Mouse (Mus musculus): ENCODE results near the gene Cox17. TPM values are rescaled to one million over a fixed set of nuclear protein-coding genes. Genes with fewer than 3 reads are reported as not detected.

The Cox17 gene
- polyA plus RNA-seq, 1 experiment = 170 TPM

GRCm38 (mm10) chr16:38392126-38392894 lies 45.5 kb downstream of the Cox17 start:
- 56% methylated on average over 23 of the region's 23 CpGs for WGBS
- no peak for TF ChIP-seq POLR2A (IDR thresholded peaks at IDR 0.05; ENCODE audit: low read depth, low read length)
- TF ChIP-seq CTCF (conservative IDR thresholded peaks at IDR 0.05; ENCODE audit: insufficient read depth, insufficient read length, low read depth, low read length) = no peak
- Histone ChIP-seq H3K27me3 (replicated peaks; ENCODE audit: control insufficient read depth, insufficient read depth, low read length) (no peaks in the 10 kb centered on the region), H3K36me3 (ENCODE audit: control insufficient read depth, insufficient read depth, low read length) (no peaks in the 10 kb centered on the region), H3K4me1 (ENCODE audit: control insufficient read depth, insufficient read depth, low read length) (0 out of 2 replicates have a peak, but pooled peaks cover 4% of the 10 kb centered on the region), H3K27ac (ENCODE audit: insufficient read depth, low read depth, low read length) (peak overlapping the region; percentile 62), H3K4me3 (ENCODE audit: insufficient read depth, low read depth, low read length) (peak overlapping the region; percentile 33; the same call in 1 of the 2 replicates)
- DNase-seq = peak; percentile 65

- H3K27me3 ChIP-seq (replicated peaks; ENCODE audit: control insufficient read depth, insufficient read depth, low read length) = no peaks in the 10 kb centered on the region
- TF ChIP-seq POLR2A (IDR thresholded peaks at IDR 0.05; ENCODE audit: low read depth, low read length) (no peak), CTCF (conservative IDR thresholded peaks at IDR 0.05; ENCODE audit: insufficient read depth, insufficient read length, low read depth, low read length) (no peak)
- no peak overlapping the region for H3K4me3 ChIP-seq (ENCODE audit: insufficient read depth, low read depth, low read length)
- peak; percentile 10 for DNase-seq
- WGBS = 86% methylated on average over 8 of the region's 8 CpGs
- H3K36me3 ChIP-seq (ENCODE audit: control insufficient read depth, insufficient read depth, low read length) = no peaks in the 10 kb centered on the region
- H3K27ac ChIP-seq (ENCODE audit: insufficient read depth, low read depth, low read length) = no peak overlapping the region
- peaks cover 6% of the 10 kb centered on the region; the same call in 1 of the 2 replicates for H3K4me1 ChIP-seq (ENCODE audit: control insufficient read depth, insufficient read depth, low read length)
These were observed 47.4 kb downstream of the Cox17 start for GRCm38 (mm10) chr16:38394191-38394618.

- H3K4me1 ChIP-seq (ENCODE audit: control insufficient read depth, insufficient read depth, low read length) = peaks cover 11% of the 10 kb centered on the region; the same call in 1 of the 2 replicates
- no peak overlapping the region for H3K4me3 ChIP-seq (ENCODE audit: insufficient read depth, low read depth, low read length)
- no peak overlapping the region for H3K27ac ChIP-seq (ENCODE audit: insufficient read depth, low read depth, low read length)
- peak; percentile 24 for DNase-seq
- no peaks in the 10 kb centered on the region for H3K27me3 ChIP-seq (replicated peaks; ENCODE audit: control insufficient read depth, insufficient read depth, low read length)
- 57% methylated on average over 6 of the region's 6 CpGs for WGBS
- H3K36me3 ChIP-seq (ENCODE audit: control insufficient read depth, insufficient read depth, low read length) = no peaks in the 10 kb centered on the region
- TF ChIP-seq CTCF (conservative IDR thresholded peaks at IDR 0.05; ENCODE audit: insufficient read depth, insufficient read length, low read depth, low read length) = no peak
- no peak for TF ChIP-seq POLR2A (IDR thresholded peaks at IDR 0.05; ENCODE audit: low read depth, low read length)
These were observed 48.4 kb downstream of the Cox17 start for GRCm38 (mm10) chr16:38395060-38395730.

GRCm38 (mm10) chr16:38396155-38396554 lies 49.4 kb downstream of the Cox17 start:
- TF ChIP-seq CTCF (conservative IDR thresholded peaks at IDR 0.05; ENCODE audit: insufficient read depth, insufficient read length, low read depth, low read length) (no peak), POLR2A (IDR thresholded peaks at IDR 0.05; ENCODE audit: low read depth, low read length) (no peak)
- no peaks in the 10 kb centered on the region for H3K36me3 ChIP-seq (ENCODE audit: control insufficient read depth, insufficient read depth, low read length)
- peaks cover 11% of the 10 kb centered on the region; the same call in 1 of the 2 replicates for H3K4me1 ChIP-seq (ENCODE audit: control insufficient read depth, insufficient read depth, low read length)
- 29% methylated on average over 13 of the region's 13 CpGs for WGBS
- no peak overlapping the region for H3K27ac ChIP-seq (ENCODE audit: insufficient read depth, low read depth, low read length)
- H3K27me3 ChIP-seq (replicated peaks; ENCODE audit: control insufficient read depth, insufficient read depth, low read length) = no peaks in the 10 kb centered on the region
- DNase-seq = peak; percentile 67
- H3K4me3 ChIP-seq (ENCODE audit: insufficient read depth, low read depth, low read length) = no peak overlapping the region

GRCm38 (mm10) chr16:38398266-38398665 lies 51.5 kb downstream of the Cox17 start:
- Histone ChIP-seq H3K4me3 (ENCODE audit: insufficient read depth, low read depth, low read length) (no peak overlapping the region), H3K27ac (ENCODE audit: insufficient read depth, low read depth, low read length) (no peak overlapping the region), H3K4me1 (ENCODE audit: control insufficient read depth, insufficient read depth, low read length) (peaks cover 11% of the 10 kb centered on the region; the same call in 1 of the 2 replicates), H3K36me3 (ENCODE audit: control insufficient read depth, insufficient read depth, low read length) (no peaks in the 10 kb centered on the region), H3K27me3 (replicated peaks; ENCODE audit: control insufficient read depth, insufficient read depth, low read length) (no peaks in the 10 kb centered on the region)
- 66% methylated on average over 6 of the region's 6 CpGs for WGBS
- peak; percentile 87 for DNase-seq
- no peak for TF ChIP-seq CTCF (conservative IDR thresholded peaks at IDR 0.05; ENCODE audit: insufficient read depth, insufficient read length, low read depth, low read length)
- TF ChIP-seq POLR2A (IDR thresholded peaks at IDR 0.05; ENCODE audit: low read depth, low read length) = no peak

- Histone ChIP-seq H3K27me3 (replicated peaks; ENCODE audit: control insufficient read depth, insufficient read depth, low read length) (no peaks in the 10 kb centered on the region), H3K27ac (ENCODE audit: insufficient read depth, low read depth, low read length) (no peak overlapping the region), H3K4me3 (ENCODE audit: insufficient read depth, low read depth, low read length) (no peak overlapping the region), H3K4me1 (ENCODE audit: control insufficient read depth, insufficient read depth, low read length) (peaks cover 11% of the 10 kb centered on the region; the same call in 1 of the 2 replicates), H3K36me3 (ENCODE audit: control insufficient read depth, insufficient read depth, low read length) (no peaks in the 10 kb centered on the region)
- peak; percentile 8 for DNase-seq
- WGBS = 63% methylated on average over 3 of the region's 3 CpGs
- TF ChIP-seq CTCF (conservative IDR thresholded peaks at IDR 0.05; ENCODE audit: insufficient read depth, insufficient read length, low read depth, low read length) (no peak), POLR2A (IDR thresholded peaks at IDR 0.05; ENCODE audit: low read depth, low read length) (no peak)
These were observed 52.3 kb downstream of the Cox17 start for GRCm38 (mm10) chr16:38399076-38399475.

Measured in kidney, adult 2 months (tissue).